Mouse (Mus musculus) forebrain, embryonic 10.5 days (tissue): Measurements from ENCODE around the gene Coq8a. TPM values are rescaled to one million over a fixed set of nuclear protein-coding genes. Genes with fewer than 3 reads are reported as not detected.

Source experiments
- DNase-seq: peaks from one replicate; pipeline ENCODE4 v3.0.0-alpha.2; 2017; ENCODE audit warnings: low spot score; ENCODE audit errors: extremely low spot score
- H3K27ac ChIP-seq: fragments of 300-500 bp; sonication (generic); 2 replicates; pipeline ENCODE4 v1.5.1; 2016; ENCODE audit warnings: mild to moderate bottlenecking
- H3K27me3 ChIP-seq: fragments of 300-500 bp; sonication (generic); 2 replicates; pipeline ENCODE4 v1.6.1; 2016; ENCODE audit warnings: mild to moderate bottlenecking; ENCODE audit not compliant: poor library complexity, severe bottlenecking
- H3K36me3 ChIP-seq: fragments of 300-500 bp; sonication (generic); replicated peaks from 2 replicates; pipeline ENCODE4 v1.6.1; 2016; ENCODE audit warnings: mild to moderate bottlenecking, moderate library complexity
- H3K4me1 ChIP-seq: fragments of 300-500 bp; sonication (generic); 2 replicates; pipeline ENCODE4 v1.6.1; 2016
- H3K4me3 ChIP-seq: fragments of 300-500 bp; sonication (generic); 2 replicates; pipeline ENCODE4 v1.5.1; 2016; ENCODE audit warnings: mild to moderate bottlenecking, moderate library complexity
- H3K9me3 ChIP-seq: fragments of 300-500 bp; sonication (generic); 2 replicates; pipeline ENCODE4 v1.6.1; 2016; ENCODE audit warnings: mild to moderate bottlenecking, moderate library complexity
- WGBS: fragments of 180-500 bp; shearing (Covaris S2); methylation state at CpG from one replicate; pipeline ENCODE4 v1.1.7; 2016; 5-methylcytosine and 5-hydroxymethylcytosine counted together
- polyA plus RNA-seq: library from polyadenylated mRNA; unstranded; fragments of >200 nt; fragmentation: Nextera tagmentation; extraction: Ambion mirVana; gene quantifications from 2 replicates; pipeline ENCODE4 v1.2.1, GENCODE M21; 2016

Gene Coq8a
- polyA plus RNA-seq, 1 experiment from 2014 or later = 1.1 TPM

DNA sequence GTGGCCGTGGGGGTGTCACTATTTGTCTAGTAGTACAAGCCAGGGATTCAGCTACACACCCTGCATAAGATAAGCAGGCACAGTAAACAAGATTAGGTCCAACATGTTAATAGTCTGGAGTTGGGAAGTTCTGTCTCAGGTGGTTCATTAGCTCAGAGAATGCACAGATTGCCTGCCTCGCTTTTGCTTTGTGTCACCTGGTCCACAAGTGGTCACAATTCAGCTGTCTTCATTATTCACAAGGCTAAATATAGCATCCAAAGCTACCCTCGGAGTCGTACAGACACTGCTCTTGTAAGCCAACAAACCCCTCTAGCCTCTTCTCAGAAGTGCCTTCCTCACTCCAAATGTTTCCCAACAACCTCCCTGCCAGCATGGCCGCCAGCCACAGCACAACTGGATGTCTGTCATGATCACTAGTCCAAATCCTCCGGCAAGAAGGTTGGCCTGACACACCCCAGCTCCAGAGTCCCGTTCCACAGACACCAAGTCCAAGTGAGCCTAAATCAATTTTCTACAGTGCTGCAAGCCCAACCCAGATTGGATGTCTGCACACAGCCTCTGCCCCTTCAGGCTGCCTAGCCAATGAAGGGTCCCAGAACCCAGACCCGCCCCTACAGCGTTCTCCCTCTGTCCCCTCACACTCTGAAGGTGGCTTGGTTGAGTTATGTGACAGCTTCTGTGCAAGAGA lies 4.5 kb downstream of the Coq8a start:
- Histone ChIP-seq H3K27me3 (peaks cover 12% of the 10 kb centered on the region; the same call in 1 of the 2 replicates), H3K36me3 (no peaks in the 10 kb centered on the region), H3K9me3 (no peaks in the 10 kb centered on the region), H3K4me1 (peaks cover 19% of the 10 kb centered on the region), H3K4me3 (peak overlapping the region; percentile 69), H3K27ac (no peak overlapping the region)
- peak; percentile 24 for DNase-seq
- 35% methylated on average over 9 of the region's 9 CpGs for WGBS

- H3K36me3 ChIP-seq = no peaks in the 10 kb centered on the region
- DNase-seq = no peak
- no peak overlapping the region for H3K4me3 ChIP-seq
- H3K9me3 ChIP-seq = no peaks in the 10 kb centered on the region
- H3K27me3 ChIP-seq = peaks cover 12% of the 10 kb centered on the region; the same call in 1 of the 2 replicates
- WGBS = 88% methylated on average over 9 of the region's 9 CpGs
- peaks cover 19% of the 10 kb centered on the region for H3K4me1 ChIP-seq
- no peak overlapping the region for H3K27ac ChIP-seq
These were observed 5.4 kb downstream of the Coq8a start for GRCm38 (mm10) chr1:180194048-180194447.

DNA sequence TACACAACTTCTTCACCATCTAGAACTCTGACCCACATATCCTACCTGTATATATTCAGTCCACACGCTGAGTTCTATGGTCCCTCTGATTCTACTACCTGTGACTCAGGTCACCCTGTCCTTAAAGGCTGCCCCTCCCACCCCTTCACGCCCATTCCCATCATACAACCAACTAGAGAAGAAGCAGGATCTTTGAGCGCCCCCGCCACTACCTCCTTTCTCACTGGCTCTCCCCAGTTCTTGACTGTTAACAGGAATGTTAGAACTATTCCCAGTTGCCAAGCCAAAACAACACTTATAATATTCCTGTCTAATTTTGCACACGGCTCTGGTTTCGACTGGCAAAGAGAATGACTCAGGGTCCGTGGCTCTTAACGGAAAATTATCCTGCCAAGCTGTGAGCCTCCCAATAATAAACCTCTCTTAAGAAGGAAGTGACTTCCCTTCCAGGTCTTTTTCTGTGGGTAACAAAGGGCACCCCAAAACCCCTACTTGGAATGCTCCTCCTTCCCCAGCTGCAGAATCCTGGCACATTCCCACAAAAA lies 5.9 kb downstream of the Coq8a start:
- Histone ChIP-seq H3K4me3 (no peak overlapping the region), H3K9me3 (no peaks in the 10 kb centered on the region), H3K27me3 (peaks cover 12% of the 10 kb centered on the region; the same call in 1 of the 2 replicates), H3K36me3 (no peaks in the 10 kb centered on the region), H3K4me1 (peaks cover 19% of the 10 kb centered on the region), H3K27ac (no peak overlapping the region)
- DNase-seq = no peak
- WGBS = 83% methylated on average over 8 of the region's 8 CpGs

DNA sequence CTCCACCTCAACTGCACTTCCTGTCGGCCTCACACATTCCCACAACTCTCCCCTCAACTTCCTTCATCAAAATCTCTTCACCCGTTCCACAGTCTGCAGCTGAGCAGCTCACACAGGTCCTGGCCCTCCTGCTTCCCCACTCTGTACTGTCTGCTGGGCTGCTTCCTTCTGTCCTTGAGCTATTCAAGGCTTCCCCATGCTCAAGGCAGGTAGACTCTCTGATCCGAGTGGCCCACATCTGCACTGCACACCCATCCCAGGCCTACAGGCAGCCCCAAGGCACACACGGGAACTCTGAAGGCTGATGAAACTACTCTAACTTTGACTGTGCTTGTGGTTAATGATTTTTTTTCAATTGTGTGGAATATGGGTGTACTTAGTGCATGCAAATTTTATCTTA lies 6.5 kb downstream of the Coq8a start:
- Histone ChIP-seq H3K27ac (no peak overlapping the region), H3K36me3 (no peaks in the 10 kb centered on the region), H3K9me3 (no peaks in the 10 kb centered on the region), H3K27me3 (peaks cover 12% of the 10 kb centered on the region; the same call in 1 of the 2 replicates), H3K4me3 (no peak overlapping the region), H3K4me1 (peaks cover 19% of the 10 kb centered on the region)
- DNase-seq = no peak
- WGBS = 73% methylated on average over 4 of the region's 4 CpGs

GRCm38 (mm10) chr1:180191651-180192220 lies 7.7 kb downstream of the Coq8a start:
- H3K27me3 ChIP-seq = peaks cover 12% of the 10 kb centered on the region; the same call in 1 of the 2 replicates
- no peaks in the 10 kb centered on the region for H3K36me3 ChIP-seq
- H3K4me1 ChIP-seq = peaks cover 19% of the 10 kb centered on the region
- no peaks in the 10 kb centered on the region for H3K9me3 ChIP-seq
- H3K27ac ChIP-seq = no peak overlapping the region
- H3K4me3 ChIP-seq = no peak overlapping the region
- 81% methylated on average over 7 of the region's 7 CpGs for WGBS
- no peak for DNase-seq

GRCm38 (mm10) chr1:180191112-180191511 lies 8.3 kb downstream of the Coq8a start:
- H3K4me3 ChIP-seq = no peak overlapping the region
- DNase-seq = no peak
- H3K27me3 ChIP-seq = peaks cover 12% of the 10 kb centered on the region; the same call in 1 of the 2 replicates
- peaks cover 14% of the 10 kb centered on the region for H3K4me1 ChIP-seq
- H3K36me3 ChIP-seq = no peaks in the 10 kb centered on the region
- no peaks in the 10 kb centered on the region for H3K9me3 ChIP-seq
- no peak overlapping the region for H3K27ac ChIP-seq
- 89% methylated on average over 8 of the region's 8 CpGs for WGBS

DNA sequence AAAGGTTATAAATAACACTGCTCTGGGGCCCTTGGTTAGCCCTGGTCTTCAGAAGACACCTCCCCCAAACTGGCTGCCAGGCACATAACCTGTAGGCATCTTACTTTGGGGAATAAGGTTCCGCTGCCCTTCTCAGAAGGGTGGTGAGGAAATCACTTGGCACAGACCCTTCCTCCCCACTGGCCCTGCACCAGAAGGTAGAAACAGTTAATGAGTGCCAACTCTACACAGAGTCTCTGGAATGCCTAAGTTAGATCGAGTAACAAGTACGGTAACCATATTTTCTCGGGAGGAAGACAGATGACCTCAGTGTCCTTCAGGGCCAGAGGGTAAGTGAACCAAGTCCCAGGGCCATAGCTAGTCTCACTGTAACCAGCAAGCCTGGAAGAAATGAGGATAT lies 10.5 kb downstream of the Coq8a start:
- DNase-seq = no peak
- peaks cover 1% of the 10 kb centered on the region; the same call in 1 of the 2 replicates for H3K27me3 ChIP-seq
- WGBS = 89% methylated on average over 4 of the region's 4 CpGs
- H3K9me3 ChIP-seq = no peaks in the 10 kb centered on the region
- H3K36me3 ChIP-seq = no peaks in the 10 kb centered on the region
- no peaks in the 10 kb centered on the region; the same call in 1 of the 2 replicates for H3K4me1 ChIP-seq
- no peak overlapping the region for H3K27ac ChIP-seq
- H3K4me3 ChIP-seq = no peak overlapping the region

DNA sequence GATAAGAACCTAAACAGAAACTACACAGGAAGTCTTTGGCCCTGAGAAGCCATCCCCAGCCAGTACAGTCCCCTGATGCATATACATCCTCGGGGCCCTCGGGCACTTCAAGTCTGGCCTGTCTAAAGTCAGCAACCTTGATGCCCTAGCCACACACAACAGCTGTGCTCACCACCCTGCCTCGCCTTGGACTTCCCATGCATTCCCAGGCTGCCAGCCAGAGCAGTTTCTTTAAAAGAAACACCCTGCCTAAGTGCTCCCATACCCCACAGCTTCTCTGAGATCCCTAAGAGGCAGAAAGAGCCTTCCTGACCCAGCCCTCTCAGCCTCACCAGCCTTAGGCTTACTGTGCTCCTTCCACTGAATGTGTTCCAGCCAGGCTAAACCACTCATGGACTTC lies 13.0 kb downstream of the Coq8a start:
- WGBS = 84% methylated on average over 3 of the region's 3 CpGs
- H3K9me3 ChIP-seq = no peaks in the 10 kb centered on the region
- H3K27me3 ChIP-seq = no peaks in the 10 kb centered on the region
- peaks cover 3% of the 10 kb centered on the region; the same call in 1 of the 2 replicates for H3K4me1 ChIP-seq
- H3K27ac ChIP-seq = no peak overlapping the region
- DNase-seq = no peak
- H3K4me3 ChIP-seq = no peak overlapping the region
- H3K36me3 ChIP-seq = no peaks in the 10 kb centered on the region

DNA sequence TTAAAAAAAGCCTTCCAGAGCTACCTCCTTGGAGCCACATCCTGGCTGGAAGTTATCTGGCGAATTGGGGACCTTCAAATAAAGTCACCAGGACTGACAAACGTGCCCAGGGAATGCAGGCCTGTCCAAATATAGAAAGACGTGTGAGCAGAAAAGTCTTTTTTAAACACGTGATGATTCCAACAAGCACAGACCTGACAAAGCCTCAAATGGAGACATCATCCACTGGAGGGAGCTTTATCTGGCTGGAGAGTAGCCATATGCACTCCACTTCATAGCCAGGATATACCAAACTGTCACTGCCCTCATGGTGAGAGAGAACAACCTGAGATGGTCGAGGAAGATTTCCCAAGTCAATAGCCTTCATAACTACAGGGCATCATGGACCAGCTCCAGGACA lies 13.5 kb downstream of the Coq8a start:
- Histone ChIP-seq H3K27ac (no peak overlapping the region), H3K4me3 (no peak overlapping the region), H3K4me1 (peaks cover 3% of the 10 kb centered on the region; the same call in 1 of the 2 replicates), H3K9me3 (no peaks in the 10 kb centered on the region), H3K36me3 (no peaks in the 10 kb centered on the region), H3K27me3 (no peaks in the 10 kb centered on the region)
- no peak for DNase-seq
- 75% methylated on average over 5 of the region's 5 CpGs for WGBS

DNA sequence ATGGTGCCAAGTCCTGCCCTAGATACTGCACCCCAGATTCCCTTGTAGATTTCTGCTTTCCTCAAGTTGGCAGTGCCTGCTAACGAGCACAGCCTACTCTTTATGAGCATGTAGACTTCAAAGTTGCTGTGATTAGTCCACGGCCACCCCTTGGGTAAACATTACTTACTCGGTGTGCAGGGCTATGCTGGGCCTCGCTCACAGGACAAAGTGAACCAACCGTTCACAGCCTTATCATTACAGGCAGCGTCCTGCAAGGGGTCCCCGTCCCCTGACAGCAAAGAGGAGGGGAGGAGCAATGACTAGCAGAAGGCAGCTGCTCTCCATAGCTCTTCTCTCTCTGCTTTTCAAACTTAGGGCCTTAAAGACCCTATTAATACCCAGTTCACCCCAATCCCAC lies 14.6 kb downstream of the Coq8a start:
- Histone ChIP-seq H3K36me3 (no peaks in the 10 kb centered on the region), H3K27ac (no peak overlapping the region), H3K4me1 (peaks cover 3% of the 10 kb centered on the region; the same call in 1 of the 2 replicates), H3K9me3 (no peaks in the 10 kb centered on the region), H3K4me3 (no peak overlapping the region), H3K27me3 (no peaks in the 10 kb centered on the region)
- 72% methylated on average over 7 of the region's 7 CpGs for WGBS
- no peak for DNase-seq

DNA sequence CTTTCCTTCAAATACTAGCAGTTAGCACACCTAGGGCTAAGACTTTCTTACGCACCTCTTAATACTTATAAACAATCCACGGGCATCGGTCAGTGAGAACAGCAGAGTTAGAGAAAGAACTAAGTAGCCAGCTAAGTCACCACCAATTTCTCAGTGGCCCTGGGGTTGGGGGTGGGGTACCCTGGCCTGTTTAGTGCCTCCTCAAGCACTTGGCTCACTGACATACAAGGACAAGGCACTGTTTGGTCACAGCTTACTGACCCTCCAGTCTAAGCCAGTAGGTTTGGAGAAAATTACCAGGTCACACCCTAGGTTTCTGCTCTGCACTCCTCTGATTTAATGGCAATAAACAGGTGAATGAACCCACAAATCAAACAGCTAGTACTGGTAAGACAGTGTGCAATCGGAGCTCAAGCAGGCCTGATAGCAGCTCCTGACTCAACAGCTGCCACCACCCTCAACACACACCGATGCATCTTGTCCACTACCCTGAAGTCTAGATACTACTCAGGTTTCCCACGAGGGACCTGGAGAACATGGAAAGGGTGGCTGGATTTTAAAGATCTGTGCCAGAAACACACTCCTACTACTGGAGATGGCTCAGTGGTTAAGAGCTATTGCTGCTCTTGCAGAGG lies 15.8 kb downstream of the Coq8a start:
- no peak overlapping the region for H3K4me3 ChIP-seq
- DNase-seq = no peak
- H3K4me1 ChIP-seq = peaks cover 3% of the 10 kb centered on the region; the same call in 1 of the 2 replicates
- no peaks in the 10 kb centered on the region for H3K27me3 ChIP-seq
- no peak overlapping the region for H3K27ac ChIP-seq
- WGBS = 93% methylated on average over 6 of the region's 6 CpGs
- H3K36me3 ChIP-seq = no peaks in the 10 kb centered on the region
- no peaks in the 10 kb centered on the region for H3K9me3 ChIP-seq

DNA sequence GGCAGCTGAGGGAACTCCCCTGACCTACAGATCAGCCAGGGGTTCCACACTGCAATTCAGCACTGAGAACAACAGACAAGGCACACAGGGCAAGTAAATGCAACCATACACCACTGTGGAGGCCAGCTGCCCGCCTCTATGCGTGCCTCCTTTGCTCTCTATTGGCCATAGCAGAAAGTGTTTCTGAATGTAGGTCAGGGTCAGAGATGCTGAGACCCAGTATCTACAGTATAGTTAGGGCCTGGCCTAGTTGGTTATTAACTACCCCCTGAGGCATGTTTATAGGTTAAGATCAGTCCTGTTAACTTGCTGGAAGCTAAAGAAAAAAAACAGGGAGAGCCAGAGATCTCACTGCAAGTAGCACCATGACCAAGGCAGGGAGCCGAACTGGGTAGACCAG lies 16.7 kb downstream of the Coq8a start:
- Histone ChIP-seq H3K36me3 (no peaks in the 10 kb centered on the region), H3K9me3 (no peaks in the 10 kb centered on the region), H3K27me3 (no peaks in the 10 kb centered on the region), H3K4me1 (peaks cover 3% of the 10 kb centered on the region; the same call in 1 of the 2 replicates), H3K27ac (no peak overlapping the region), H3K4me3 (no peak overlapping the region)
- 80% methylated on average over 3 of the region's 3 CpGs for WGBS
- DNase-seq = no peak

DNA sequence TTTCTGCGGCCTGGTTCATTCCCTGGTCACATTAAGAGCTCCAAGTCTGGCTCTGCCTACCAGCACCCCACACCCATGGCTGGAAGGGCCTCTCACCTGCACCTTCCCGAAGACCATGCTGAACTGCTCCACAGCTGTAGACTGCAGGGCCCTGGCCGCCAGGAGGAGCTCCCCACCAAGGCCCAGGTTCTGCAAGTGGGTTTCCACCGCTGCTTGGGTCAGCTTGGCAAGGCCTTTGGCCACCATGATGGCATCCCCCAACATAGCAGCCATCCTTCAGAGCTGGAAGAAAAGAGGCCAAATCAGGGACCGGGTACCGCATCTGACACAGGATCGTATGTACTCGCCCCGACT lies 17.5 kb downstream of the Coq8a start:
- DNase-seq = no peak
- no peaks in the 10 kb centered on the region for H3K9me3 ChIP-seq
- no peak overlapping the region for H3K27ac ChIP-seq
- 88% methylated on average over 9 of the region's 9 CpGs for WGBS
- H3K4me3 ChIP-seq = no peak overlapping the region
- H3K4me1 ChIP-seq = peaks cover 3% of the 10 kb centered on the region; the same call in 1 of the 2 replicates
- H3K27me3 ChIP-seq = no peaks in the 10 kb centered on the region
- H3K36me3 ChIP-seq = no peaks in the 10 kb centered on the region
